Mouse (Mus musculus) lung, postnatal 0 days (tissue): Measurements from ENCODE around the gene Nell1.

Experiments used
- CTCF ChIP-seq: IDR thresholded peaks from 2 replicates; pipeline ENCODE4 v1.5.1; 2016; ENCODE audit warnings: antibody characterized with exemption, mild to moderate bottlenecking
- EP300 ChIP-seq: IDR thresholded peaks from 2 replicates; pipeline ENCODE4 v1.6.1; 2016; ENCODE audit warnings: antibody characterized with exemption, mild to moderate bottlenecking, control low read depth

GRCm38 (mm10) chr7:50193955-50194354 is 219.3 kb downstream of the Nell1 start:
- no peak for TF ChIP-seq CTCF
- TF ChIP-seq EP300 = no peak
